Mouse (Mus musculus) regulatory T cell (primary cell): Measurements from ENCODE around the gene Cacnb1.

ENCODE experiments used
- in situ Hi-C: fragments of 300-600 bp; cut with MboI, MseI; formaldehyde crosslinking; loops from one replicate; pipeline ENCODE4 v1.15.1; 2025; ENCODE audit warnings: high pct_unique_total_duplicates

Cacnb1 gene

GRCm38 (mm10) chr11:97960907-97961306, 61.9 kb downstream of the Cacnb1 start:
- in situ Hi-C loops, result no loop called here

DNA sequence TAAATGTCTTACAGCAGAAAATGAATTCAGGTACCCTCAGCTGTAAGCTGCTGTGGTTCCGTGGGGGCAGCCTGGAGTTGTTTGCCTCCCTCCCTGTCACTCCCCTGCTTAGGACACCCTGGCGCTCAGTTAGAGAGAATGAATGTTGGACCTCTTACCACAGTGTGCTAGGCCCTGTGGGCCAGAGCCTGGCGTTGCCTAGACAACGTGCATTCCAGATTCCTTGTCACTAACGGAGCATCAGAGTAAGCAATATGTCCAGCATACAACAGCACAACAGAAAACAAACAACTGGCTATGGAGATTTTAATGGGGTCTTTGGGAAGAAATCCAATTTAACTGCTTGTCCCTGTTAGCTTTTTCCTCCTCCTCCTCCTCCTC, 63.5 kb downstream of the Cacnb1 start:
- in situ Hi-C loops, result no loop called here

- in situ Hi-C loops, result no loop called here
Measured at GRCm38 (mm10) chr11:97958641-97959299, 64.1 kb downstream of the Cacnb1 start.

DNA sequence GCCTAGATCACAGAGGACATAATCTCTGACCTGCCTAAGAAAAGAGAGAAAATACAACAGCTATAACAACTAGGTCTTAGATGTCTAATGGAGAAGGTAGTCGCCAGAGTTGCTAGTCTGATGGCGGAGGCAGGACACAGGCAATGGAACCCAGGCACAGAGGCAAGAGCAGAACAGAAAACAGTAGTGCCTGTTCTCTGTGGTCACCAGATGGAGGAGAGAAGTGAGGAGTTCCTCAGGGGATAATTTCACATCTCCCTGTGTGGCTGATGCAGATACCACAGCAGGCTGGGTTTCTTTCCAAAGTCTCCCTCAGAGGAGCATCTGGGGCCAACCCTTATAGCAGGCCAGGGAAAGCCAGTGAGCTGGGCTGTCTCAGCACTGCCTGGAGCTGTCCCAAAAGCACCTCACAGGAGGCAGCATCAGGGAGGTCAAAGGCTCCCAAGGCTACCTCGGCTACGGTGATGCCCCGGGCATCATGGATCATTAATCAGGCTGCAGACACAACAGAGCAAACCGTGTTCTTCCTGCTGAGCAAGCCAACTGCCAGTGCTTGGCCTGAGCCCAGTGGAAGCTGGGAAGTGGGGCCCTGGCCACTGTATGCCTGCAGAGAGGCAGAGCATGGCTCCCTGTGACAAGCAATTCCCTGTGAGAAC, 65.8 kb downstream of the Cacnb1 start:
- in situ Hi-C loops, result no loop called here

GRCm38 (mm10) chr11:97955915-97956314, 66.9 kb downstream of the Cacnb1 start:
- in situ Hi-C loops, result no loop called here

DNA sequence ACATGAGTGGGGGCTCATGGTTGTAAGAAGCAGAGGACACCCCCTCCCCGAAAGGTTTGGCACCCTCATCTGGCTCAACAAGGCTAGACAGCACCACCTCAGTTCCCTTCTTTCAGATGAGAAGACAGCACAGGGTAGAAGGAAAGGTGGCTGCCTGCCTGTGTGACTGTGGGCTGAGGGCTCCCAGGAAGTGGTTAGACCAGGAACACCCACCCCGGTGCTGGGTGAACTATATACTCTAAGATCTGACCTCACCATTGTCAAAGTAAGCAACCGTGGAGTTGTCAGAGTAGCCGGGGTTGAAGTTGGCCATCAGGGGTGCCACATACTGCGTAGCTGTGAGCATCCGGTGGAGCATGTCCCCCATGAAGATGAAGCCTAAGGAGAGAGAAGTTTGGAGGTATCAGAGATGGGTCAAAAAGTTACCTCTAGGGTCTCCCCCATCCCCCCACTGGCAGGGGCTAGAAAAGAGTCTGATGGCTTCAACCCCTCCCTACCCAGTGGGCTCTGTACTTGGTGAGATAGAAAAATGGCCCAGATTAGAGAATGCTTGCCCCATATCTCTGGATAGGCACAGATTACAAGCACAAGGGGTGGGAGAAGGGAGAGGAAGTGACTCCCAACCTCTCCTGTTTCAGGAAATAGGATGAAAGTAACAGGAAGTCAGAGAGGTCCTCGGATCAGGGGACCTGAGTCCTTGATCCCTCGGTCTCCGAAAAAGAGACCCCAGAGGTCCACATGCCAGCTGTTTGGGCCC, 67.5 kb downstream of the Cacnb1 start:
- in situ Hi-C loops, result no loop called here

DNA sequence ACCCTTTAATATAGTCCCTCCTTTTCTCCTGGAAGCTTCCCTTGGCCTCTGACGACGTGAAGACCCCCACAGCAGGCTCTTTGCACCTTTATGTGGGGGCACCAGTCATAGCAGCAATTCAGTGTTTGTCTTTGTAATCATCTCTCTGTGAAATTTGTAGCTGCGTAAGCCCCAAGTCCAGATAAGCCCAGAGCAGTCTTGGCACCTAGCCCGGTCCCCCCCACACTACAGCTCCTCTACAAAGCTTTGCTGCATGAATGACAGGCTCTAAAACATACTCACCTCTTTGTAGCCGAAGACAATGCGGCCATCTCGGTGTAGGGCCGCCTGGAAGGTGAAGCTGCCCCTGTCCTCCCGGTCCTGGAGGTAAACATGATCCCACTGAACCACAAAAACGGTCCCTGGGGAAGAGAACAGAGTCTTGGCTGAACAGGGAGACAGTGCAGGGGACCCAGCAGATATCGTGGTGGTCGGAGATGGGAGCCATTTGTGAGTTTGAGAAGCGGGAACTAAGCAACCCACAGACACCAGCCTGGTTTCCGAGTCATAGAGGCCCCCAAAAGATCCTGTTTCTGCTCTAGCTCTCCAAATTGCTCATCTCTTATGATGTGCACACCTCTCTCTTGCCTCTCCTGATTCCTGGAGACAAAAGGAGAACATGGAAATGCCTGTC, 68.2 kb downstream of the Cacnb1 start:
- in situ Hi-C loops, result no loop called here

- in situ Hi-C loops, result no loop called here
Measured at GRCm38 (mm10) chr11:97953939-97954275, 68.9 kb downstream of the Cacnb1 start.

DNA sequence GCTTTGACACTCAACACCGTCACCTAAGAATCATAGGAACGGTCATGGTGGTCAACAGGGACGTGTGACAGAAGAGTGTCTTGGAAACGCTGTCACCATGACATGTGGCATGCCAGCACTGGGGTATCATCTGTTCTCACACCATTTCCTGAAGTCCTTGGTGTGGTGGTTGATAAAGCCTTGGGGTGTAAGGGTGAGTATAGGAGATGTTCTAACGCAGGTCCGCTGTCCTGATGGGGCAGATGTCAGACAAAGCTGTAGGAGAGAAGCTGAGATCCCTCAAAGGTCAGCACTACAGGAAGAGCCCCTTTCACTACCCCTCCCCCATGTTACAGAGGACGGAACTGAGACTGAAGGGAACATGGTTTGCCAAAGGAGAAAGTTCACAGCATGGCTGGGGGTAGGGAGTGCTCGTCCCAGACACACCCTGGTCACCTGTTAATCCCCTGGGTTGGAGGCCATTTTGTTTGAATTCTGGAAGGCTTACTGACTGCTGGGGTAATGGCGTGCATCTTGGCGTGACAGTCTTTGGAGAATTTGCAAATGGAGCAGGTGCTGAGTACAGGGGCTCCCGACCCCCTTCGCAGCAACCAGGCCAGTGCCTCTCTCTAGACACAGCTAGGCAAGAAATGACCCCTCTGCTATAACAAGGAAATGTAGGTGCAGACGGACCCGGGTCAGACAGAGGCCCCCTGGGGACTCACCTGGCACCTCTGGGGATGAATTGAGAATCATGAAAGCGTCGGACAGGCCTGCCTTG, 69.5 kb downstream of the Cacnb1 start:
- in situ Hi-C loops, result no loop called here

DNA sequence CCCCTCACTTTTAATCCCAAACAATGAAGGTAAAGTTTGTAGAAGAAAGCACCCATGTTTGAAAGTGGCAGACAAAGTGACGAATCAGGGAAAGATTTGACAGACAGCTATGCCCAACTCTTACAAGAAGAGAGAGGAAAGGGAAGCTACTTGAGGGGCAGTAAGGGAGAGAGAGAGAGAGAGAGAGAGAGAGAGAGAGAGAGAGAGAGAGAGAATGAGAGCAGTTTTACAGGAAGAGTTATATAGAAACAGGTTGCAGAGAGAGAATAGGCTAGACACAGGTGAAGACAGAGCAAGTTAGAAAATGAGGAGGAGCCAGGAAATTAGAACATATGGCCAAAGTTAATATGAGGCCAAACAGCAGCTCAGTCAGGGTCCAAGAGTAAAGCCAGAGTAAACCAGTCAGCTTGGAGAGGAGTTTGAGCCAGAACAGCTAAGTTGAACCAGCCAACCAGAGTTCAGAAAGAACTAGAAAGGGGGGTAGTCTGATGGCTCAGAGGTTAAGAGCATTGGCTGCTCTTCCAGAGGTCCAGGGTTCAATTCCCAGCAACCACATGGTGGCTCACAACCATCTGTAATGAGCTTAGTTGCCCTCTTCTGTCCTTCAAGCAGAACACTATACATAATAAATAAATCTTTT, 70.3 kb downstream of the Cacnb1 start:
- in situ Hi-C loops, result no loop called here
